Mouse (Mus musculus): ENCODE data around the gene 1500011B03Rik.
A peak's percentile ranks its signal among the peaks of the same experiment; 100 is the strongest.
"Not testable (repeated sequence)": the region's sequence is repeated elsewhere in the genome, so short reads cannot be mapped to it uniquely, and the experiment has no call there.

The 1500011B03Rik gene

DNA sequence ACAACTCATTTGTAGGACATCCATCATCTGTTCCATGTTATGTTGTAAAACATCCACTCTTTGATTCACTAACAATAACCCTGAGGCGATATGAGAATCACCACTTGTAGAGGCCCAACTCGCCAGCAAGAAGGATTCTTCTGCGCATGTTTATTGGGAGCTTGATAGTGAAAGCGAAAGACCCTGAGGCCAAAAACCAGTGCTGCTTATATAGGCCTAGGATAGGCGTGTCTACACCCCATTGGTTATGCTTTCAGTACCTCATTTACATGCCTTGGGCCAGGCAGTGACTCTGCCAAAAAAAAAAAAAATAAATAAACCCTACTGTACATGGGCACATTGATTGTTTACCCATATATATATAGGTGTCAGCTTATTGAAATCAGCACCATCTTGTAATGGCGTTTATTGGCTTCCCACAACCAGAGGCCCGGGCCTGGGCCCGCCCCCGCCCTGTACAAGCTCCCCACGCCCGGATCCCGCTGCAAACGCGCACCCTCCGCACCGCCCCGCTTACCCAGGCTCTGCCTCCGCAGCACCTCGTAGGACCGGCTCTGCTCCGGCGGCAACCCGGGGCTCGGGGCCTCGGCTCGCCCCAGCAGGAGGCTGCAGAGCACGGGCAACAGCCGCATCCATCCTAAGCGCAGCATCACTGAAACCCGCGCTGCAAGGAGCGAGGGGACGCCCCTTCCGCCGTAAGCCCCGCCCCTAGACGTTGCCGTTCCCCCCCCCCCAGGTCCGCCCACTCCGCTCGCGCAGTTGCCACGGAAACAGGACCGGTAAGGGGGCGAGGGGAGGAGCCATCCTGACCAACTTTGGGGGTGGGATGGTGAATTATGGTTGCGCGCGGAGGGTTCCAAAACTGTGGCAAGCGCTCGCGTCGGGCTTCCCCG is at the start of gene 1500011B03Rik:
1500011B03Rik (minus strand) TSS at position 673 of the 893 bp plus-strand sequence.
- peak; percentile 37 for DNase-seq (ENCODE audit: low read depth, low spot score)

DNA sequence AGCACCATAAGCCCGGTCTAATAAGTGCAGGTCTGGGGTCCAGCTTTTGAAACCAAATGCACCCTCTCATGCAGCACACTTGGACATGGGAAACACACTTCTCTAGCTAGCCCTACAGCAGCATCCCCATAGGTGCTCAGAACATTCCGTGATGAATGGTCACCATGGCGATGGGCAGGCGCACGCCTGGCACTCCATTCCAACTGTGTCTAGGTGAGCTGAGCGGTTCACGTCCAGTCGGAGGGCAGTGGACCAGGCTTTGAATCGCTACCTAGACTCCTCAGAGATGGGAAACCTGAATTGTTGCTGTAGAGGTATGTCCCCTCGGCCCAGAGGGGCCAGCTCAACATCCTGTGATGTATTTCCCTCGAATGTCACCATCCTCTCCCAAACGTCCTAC is 42.0 kb upstream of the 1500011B03Rik start:
- DNase-seq (ENCODE audit: low read depth, low spot score) = no peak

DNA sequence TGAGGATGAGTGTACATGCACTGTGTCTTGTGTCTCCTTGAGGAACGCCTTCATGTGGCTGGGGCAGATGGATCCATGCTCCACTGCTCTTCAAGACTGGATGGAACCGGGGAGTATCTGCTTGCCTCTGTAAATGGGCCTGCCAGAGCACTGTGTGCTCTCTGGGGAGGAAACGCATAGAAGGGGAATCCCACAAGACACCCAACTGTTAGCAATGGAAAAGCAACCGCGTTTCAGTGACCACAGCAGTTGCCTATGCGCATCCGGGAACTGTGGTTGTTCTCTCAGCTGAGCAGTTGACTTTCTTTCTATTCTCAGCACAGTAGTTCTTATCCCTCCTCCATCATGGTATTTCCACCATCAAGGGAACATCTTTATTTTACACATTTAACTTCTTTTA is 41.5 kb upstream of the 1500011B03Rik start:
- no peak for DNase-seq (ENCODE audit: low read depth, low spot score)

DNA sequence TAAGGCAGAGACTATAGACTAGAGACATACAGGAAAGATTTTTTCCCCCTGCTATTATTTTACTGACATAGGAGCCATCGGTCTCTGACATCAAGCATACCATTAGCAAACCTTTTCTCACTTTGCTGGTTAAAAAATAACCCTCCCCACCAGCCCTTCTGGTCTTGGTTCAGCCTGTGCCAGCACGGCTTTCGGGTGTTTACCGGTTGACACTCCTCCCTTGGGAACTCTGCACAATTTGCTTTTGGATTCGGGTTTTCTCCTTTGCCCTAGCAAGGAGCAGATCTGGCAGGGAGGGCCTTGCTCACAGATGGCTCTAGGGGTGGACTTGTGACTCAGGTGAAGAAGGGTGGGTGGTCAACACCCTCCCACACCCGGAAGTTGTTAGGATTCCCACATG is 38.5 kb upstream of the 1500011B03Rik start:
- DNase-seq (ENCODE audit: low read depth, low spot score) = no peak

DNA sequence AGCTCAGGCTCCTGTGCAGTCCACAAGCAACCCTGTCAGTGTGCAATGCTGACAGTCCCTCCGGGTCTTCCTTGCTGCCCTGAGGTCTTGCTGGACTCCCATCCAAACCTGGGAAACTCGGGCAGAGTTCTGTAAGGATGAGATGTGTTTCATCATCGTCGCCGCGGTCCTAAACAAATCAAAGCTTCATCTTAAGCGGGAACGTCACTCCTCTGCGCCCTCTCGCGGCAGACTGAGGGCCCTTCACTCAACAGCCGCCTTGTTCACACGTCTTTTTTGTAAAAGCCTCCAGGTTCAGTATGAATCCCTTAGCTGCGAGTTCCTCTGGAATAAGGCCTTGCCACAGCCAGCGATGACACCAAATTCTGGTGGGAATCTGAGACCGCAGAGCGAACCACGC is 36.0 kb upstream of the 1500011B03Rik start:
- no peak for DNase-seq (ENCODE audit: low read depth, low spot score)

DNA sequence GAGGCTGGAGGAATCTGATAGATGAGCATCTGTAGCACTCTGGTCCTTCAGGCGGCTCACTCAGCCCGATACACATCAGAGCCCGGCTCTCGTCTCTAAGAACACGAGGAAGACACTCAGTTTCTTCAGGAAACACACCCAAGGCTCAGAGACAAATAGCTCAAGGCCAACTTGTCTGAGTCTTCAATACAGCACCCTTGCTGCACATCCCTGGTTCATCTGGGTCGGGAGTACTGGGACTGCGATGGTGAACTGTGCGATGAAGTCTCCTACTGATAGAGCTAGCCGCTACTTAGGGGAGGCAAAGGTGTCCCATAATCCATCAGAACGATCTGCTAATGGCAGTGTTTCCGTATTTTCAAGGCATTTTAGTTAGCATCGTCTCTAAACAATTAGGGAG is 35.3 kb upstream of the 1500011B03Rik start, which contains the start of gene Gm9936:
Gm9936 (minus strand) TSS at position 101 of the 400 bp plus-strand sequence.
- no peak for DNase-seq (ENCODE audit: low read depth, low spot score)

DNA sequence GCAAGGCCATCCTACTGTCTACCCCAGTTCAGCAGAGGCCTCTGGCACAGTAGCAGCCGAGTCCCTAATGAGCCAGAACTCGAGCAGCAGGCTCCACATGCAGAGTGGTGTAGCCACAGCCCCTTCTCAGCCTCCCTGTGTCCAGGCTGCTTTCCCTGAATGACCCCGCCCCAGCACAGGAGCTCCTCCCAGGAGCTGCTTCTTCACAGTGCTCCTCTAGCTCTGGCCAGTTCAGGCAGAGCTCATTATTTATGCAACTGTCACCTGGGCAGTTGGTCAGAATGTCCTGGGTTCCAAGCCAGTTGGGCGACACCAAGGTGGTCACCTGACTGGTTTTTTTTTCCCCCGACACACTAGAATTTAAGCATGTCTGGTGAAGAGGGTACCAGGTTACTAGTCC is 30.1 kb upstream of the 1500011B03Rik start, which contains the start of gene 4930519G04Rik:
4930519G04Rik (plus strand) TSS at position 301 of the 400 bp plus-strand sequence.
- not testable (repeated sequence) for DNase-seq (ENCODE audit: low read depth, low spot score)

DNA sequence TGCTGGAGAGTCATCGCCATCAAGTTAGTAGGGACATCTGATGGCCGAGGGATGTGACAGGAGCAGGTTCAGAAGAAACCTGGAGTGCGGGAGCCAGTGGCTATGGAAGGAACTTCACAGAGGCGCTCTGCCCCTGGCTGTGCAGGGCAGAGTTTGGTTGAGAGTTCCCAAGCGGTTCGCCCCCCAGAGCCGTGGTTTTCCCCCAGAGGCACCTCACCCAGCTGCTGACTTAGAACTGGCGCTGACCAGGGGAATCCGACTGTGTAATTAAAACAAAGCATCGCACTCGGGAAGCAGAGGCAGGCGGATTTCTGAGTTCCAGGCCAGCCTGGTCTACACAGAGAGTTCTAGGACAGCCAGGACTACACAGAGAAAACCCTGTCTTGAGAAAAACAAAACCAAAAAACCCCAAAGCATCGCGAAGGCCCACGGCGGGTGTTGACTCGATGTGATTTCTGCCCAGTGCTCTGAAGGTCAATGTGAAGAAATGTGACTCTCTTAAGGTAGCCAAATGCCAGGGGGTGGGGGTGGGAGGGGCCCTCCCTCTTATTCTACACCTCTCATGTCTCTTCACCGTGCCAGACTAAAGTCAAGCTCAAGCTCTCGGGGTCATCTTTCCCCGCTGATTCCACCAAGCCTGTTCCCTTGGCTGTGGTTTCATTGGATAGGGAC is 28.4 kb upstream of the 1500011B03Rik start:
- no peak for DNase-seq (ENCODE audit: low read depth, low spot score)

DNA sequence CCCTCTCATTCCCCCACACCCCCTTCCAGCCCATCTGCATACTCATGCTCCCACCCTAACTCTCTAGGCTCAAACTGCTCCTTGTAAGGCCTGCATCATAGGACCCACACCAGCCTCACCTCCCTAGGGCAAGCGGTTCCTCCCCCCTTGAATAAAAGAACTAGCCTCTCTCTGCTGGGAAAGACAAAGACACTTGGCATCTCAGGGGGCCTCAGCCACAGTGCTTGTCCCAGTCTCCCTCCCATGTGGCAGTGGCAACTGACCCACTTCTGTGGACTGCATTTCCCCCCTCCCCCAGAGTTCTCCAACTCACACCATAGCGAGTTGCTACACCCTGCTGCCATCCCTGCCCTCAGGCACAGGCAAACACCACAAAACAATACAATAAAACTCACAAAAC is 21.1 kb upstream of the 1500011B03Rik start:
- not testable (repeated sequence) for DNase-seq (ENCODE audit: low read depth, low spot score)

DNA sequence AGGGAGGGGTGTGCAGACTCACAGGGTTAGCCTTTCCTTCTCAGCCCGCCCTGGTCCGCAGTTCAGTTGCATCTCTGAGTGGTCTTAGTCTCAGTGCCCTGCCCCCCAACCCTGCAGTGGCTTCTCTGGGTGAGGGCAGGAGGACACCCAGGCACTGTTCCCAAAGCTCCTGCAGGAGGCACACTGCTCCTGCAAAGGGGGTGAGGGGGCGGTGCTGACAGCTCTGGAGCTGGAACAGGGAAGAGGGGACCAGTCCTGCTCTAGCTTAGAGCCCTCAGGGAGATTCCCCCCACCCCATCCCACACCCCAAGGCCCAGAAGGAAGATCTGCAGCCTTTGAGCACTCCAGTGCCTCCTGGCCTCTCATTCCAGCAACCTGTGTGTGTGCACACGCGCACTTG is 19.4 kb upstream of the 1500011B03Rik start:
- DNase-seq (ENCODE audit: low read depth, low spot score) = no peak

DNA sequence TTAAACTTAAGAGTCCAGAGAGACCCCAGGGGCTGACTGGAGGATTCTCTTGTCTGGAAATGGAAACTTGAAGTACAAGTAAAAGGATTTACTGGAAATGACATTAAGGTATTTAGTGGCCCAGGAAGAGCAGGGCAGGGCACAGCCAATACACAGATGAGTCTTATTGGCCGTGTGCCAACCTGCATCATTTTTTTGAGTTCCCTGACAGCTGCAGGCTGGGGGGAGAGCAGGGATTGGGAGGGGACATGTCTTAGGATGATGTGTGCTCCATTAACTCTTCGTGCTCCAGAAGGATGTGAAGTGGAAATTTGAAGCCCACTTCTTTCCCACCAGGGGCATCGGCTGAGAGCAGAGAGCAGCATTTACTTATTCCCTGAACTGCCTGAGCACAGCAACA is 18.9 kb upstream of the 1500011B03Rik start:
- DNase-seq (ENCODE audit: low read depth, low spot score) = not testable (repeated sequence)

DNA sequence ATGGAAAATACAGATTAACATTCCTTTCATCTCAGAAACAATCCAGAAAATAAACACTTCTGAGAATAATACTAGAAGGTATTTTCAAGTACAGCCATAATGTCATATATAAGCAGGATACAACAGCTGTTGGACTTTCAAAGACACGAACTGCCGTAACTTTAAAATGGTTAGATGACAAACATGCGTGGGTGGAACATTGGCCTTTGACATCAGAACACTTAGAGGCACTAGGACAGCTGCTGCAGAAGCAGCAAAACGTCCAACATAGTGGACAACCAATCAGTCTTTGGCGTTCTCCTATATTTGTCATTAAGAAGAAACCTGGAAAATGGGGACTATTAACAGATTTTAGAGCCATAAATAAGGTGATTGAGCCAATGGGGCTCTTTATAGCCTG is 17.2 kb upstream of the 1500011B03Rik start:
- not testable (repeated sequence) for DNase-seq (ENCODE audit: low read depth, low spot score)

DNA sequence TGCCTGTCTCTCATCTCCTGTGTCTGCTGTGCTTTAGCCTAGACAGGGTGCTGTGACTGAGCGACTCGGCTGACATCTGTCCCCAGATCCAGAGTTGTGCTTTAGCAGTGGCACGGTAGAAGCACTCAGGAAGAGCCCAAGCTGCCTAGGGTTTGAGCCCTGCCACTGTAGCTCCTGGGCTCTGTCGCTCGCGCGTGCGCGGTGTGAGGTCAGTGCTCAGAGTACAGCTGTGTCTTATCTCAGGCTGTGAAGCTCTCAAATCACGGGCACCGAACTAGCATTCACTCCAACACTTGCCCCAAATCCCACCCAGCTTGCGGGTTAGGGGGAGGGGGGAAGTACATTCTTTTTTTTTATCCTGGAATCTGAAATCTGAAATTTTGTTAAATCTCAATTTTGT is 13.6 kb upstream of the 1500011B03Rik start:
- no peak for DNase-seq (ENCODE audit: low read depth, low spot score)

DNA sequence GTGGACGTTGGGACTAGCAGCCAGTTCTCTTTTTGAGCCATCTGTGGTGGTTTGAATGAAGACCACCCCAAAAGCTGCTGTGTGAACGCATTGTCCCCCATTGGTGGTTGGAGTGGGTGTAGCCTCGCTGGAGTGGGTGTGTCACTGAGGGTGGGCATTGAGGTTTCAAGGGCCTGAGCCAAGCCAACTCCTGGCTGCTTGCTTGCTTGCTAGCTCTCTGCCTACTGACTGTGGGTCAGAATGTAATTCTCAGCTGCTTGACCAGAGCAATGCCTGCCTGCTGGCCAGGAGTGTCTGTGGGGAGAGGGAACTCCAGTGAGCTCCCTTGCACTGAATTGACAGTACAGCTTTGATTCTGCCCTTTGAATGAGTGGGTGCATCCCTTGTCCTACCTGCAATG is 6.5 kb upstream of the 1500011B03Rik start:
- DNase-seq (ENCODE audit: low read depth, low spot score) = no peak

DNA sequence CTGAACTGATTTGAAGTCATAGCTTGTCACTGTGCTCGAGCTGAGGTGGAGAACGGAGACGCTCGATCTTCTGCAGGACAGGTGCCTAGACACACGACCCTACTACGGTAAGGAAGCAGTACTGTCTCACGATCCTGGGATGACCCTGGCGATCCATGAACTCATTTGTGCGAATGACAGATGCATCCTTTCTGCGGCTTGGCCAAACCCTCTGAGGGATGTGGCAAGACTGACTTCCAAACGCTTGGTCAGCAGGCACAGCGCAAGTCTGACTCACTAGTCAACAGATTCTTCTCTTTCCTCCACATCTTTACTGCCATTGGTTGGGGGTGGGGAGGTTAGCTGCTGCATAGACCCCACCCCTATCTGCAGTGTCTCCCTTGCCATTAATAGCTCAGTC is 4.2 kb upstream of the 1500011B03Rik start:
- DNase-seq (ENCODE audit: low read depth, low spot score) = no peak

DNA sequence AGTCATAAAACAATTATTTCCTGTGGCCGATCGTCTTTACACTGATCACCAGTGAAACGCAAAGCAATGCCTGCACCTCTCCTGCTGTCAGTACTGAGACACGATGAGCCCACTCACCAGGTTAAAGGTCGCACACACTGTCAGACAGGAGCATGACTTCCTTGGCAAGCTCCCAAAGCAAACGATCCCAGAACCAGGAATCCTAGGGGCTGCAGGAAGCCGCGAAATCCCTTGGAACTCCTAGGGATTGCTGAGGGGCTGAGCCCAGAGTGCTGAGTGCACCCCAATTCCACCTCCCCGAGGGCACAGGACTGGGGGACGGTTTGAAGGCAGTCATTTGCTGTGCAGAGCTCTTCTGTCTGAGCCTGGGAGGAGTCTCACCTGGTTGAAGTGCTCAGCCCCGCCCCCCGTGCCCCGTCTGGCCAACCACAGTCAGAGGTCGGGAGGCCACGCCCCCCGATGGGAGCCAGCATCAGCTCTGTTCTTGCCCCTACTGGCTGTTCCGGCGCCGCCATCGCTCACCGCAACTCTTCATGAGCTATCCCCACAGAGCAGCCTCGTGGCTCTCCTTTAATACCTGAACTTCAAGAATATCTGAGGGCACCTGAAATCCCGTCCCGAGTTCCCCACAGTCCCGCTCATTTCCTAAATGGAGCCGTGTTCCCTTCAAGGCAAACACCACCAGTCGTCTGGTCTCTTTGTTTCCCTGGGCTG is 2.9 kb upstream of the 1500011B03Rik start:
- DNase-seq (ENCODE audit: low read depth, low spot score) = peak; percentile 82

DNA sequence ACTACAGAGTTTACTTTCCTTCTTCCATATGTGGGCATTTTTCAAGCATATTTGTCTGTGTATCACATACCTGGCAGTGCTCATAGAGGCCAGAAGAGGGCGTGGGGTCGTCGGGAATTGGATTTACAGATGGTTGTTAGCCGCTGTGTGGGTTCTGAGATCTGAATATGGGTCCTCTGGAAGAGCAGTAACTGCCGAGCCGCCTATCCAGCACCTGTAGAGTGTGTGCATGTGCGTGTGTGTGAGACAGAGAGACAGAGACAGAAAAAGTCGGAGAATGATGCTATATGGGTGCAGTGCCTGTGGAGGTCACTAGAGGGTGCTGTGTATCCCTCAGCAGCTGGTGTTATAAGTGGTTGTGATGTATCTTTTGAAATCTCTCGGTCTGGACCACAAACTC is 929 bp upstream of the 1500011B03Rik start:
- peak; percentile 66 for DNase-seq (ENCODE audit: low read depth, low spot score)

DNA sequence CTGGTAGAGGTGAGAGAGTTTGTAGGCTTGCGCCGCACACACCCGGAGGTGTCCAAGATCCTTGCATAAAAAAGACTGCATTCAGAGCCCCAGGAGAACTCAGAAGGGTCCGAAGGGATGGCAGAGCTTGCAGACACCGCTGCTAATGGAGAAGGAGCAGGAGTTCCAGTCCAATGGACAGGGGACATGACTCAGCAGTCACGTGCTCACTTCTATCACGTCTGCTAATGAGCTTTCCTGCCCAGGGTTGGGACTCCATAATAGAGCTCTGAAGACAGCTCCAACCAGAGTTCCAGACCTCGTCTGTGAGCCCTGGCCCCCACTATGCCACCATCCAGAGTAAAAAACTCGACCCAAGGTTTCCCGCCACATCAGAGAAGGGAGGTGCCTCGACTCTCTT is 5.1 kb downstream of the 1500011B03Rik start:
- DNase-seq (ENCODE audit: low read depth, low spot score) = peak; percentile 43

DNA sequence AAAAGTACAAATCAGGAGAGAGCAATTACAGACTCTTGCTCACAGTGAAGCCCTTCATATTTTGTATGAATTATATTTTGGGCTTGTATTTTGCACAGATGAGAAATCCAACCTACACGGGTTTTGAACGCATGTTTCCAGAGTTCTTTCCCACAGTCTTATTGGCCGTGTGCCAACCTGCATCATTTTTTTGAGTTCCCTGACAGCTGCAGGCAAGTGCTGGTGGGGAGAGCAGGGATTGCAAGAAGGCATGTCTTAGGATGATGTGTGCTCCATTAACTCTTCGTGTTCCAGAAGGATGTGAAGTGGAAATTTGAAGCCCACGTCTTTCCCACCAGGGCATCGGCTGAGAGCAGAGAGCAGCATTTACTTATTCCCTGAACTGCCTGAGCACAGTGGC is 6.7 kb downstream of the 1500011B03Rik start:
- DNase-seq (ENCODE audit: low read depth, low spot score) = no peak

DNA sequence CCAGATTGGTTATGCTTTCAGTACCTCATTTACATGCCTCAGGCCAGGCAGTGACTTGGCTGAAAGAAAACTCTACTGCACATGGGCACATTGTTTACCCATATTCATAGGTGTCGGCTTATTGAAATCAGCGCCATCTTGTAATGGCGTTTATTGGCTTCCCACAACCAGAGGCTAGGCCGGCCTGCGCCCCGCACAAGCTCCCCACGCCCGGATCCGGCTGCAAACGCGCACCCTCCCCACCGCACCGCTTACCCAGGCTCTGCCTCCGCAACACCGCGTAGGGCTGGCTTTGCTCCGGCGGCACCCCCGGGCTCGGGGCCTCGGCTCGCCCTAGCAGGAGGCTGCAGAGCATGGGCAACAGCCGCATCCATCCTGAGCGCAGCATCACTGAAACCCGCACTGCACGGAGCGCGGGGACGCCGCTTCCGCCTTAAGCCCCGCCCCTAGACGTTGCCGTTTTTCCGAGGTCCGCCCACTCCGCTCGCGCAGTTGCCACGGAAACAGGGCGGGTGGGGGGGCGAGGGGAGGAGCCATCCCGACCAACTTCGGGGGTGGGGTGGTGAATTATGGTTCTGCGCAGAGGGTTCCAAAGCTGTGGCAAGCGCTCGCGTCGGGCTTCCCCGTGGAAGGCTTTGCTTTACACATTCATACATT is 9.6 kb downstream of the 1500011B03Rik start:
- DNase-seq (ENCODE audit: low read depth, low spot score) = peak; percentile 56

DNA sequence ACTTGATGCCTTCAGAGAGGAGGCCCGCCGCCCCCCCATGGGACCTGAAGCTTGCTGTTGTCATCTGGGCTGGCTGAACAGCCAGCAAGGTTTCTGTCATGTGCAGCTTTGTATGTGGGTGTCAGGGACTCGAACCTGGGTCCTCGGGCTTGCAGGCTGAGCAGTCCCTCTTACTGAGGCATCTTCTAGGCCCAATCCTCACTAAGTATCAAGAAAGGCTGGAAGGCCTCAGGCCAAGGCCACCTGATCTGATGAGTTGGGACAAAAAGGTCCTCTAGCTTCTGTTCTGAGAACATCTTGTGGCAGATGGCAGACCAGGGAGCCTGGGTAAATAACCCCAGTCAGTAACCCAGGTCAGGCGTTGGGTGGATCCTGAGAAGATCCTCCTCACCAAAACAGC is 13.4 kb downstream of the 1500011B03Rik start:
- DNase-seq (ENCODE audit: low read depth, low spot score) = no peak

Data from c-Kit-negative CD71-positive TER-119-positive erythroid progenitor cells, embryonic 14.5 days (primary cell).